Mouse (Mus musculus): ENCODE data around the gene Spryd3. TPM values are rescaled to one million over a fixed set of nuclear protein-coding genes. Genes with fewer than 3 reads are reported as not detected.

Gene Spryd3
- total RNA-seq, 2 experiments from 2014 or later: 149 to 150 TPM

GRCm38 (mm10) chr15:102150301-102151135, 14.5 kb upstream of the Spryd3 start, which contains the start of gene Soat2:
Gene Soat2 (plus strand): TSS chr15:102150526.
- intact Hi-C loops (cut with DNase I): no loop called here
- peak in 1 of 2 experiments; percentile 51 for DNase-seq (ENCODE audit: extremely low spot score in 1 of 2, low spot score in 2 of 2)

GRCm38 (mm10) chr15:102149561-102149960, 13.5 kb upstream of the Spryd3 start:
- intact Hi-C loops (cut with DNase I): no loop called here
- no peak for DNase-seq (ENCODE audit: extremely low spot score in 1 of 2, low spot score in 2 of 2)

- intact Hi-C loops (cut with DNase I): no loop called here
- DNase-seq (ENCODE audit: extremely low spot score in 1 of 2, low spot score in 2 of 2): no peak
Measured at GRCm38 (mm10) chr15:102147674-102148402, 11.8 kb upstream of the Spryd3 start.

- peak; percentile 29 to 37 for DNase-seq (ENCODE audit: extremely low spot score in 1 of 2, low spot score in 2 of 2)
- intact Hi-C loops (cut with DNase I): no loop called here
Measured at GRCm38 (mm10) chr15:102146882-102147281, 10.8 kb upstream of the Spryd3 start.

GRCm38 (mm10) chr15:102146089-102146488, 10.1 kb upstream of the Spryd3 start:
- intact Hi-C loops (cut with DNase I): no loop called here
- DNase-seq (ENCODE audit: extremely low spot score in 1 of 2, low spot score in 2 of 2): no peak

- no peak for DNase-seq (ENCODE audit: extremely low spot score in 1 of 2, low spot score in 2 of 2)
- intact Hi-C loops (cut with DNase I): no loop called here
Measured at GRCm38 (mm10) chr15:102145330-102145729, 9.3 kb upstream of the Spryd3 start.

GRCm38 (mm10) chr15:102144726-102145125, 8.7 kb upstream of the Spryd3 start:
- intact Hi-C loops (cut with DNase I): loop anchor here (5.0 kb wide), 1 partner anchor 37 kb away; no protein-coding TSS in a partner anchor
- no peak for DNase-seq (ENCODE audit: extremely low spot score in 1 of 2, low spot score in 2 of 2)

GRCm38 (mm10) chr15:102144274-102144711, 8.3 kb upstream of the Spryd3 start, which contains the start of gene Igfbp6:
Gene Igfbp6 (plus strand): TSS chr15:102144362.
- intact Hi-C loops (cut with DNase I): loop anchor here (5.0 kb wide), 1 partner anchor 37 kb away; no protein-coding TSS in a partner anchor
- DNase-seq (ENCODE audit: extremely low spot score in 1 of 2, low spot score in 2 of 2): no peak

GRCm38 (mm10) chr15:102142914-102143912, 7.2 kb upstream of the Spryd3 start:
- intact Hi-C loops (cut with DNase I): loop anchor here (5.0 kb wide), 1 partner anchor 36 kb away; no protein-coding TSS in a partner anchor
- no peak for DNase-seq (ENCODE audit: extremely low spot score in 1 of 2, low spot score in 2 of 2)

- DNase-seq (ENCODE audit: extremely low spot score in 1 of 2, low spot score in 2 of 2): no peak
Measured at GRCm38 (mm10) chr15:102141120-102141519, 5.1 kb upstream of the Spryd3 start.

GRCm38 (mm10) chr15:102135522-102136128, 409 bp downstream of the Spryd3 start:
- intact Hi-C loops (cut with DNase I): no loop called here
- DNase-seq (ENCODE audit: extremely low spot score in 1 of 2, low spot score in 2 of 2): peak in 1 of 2 experiments; percentile 45

More at GRCm38 (mm10) chr15:102141120-102141519, 5.1 kb upstream of the Spryd3 start:
- intact Hi-C loops (cut with DNase I): loop anchor here (5.0 kb wide), 1 partner anchor 34 kb away; no protein-coding TSS in a partner anchor

GRCm38 (mm10) chr15:102134709-102135108, 1.3 kb downstream of the Spryd3 start:
- intact Hi-C loops (cut with DNase I): no loop called here
- no peak for DNase-seq (ENCODE audit: extremely low spot score in 1 of 2, low spot score in 2 of 2)

- intact Hi-C loops (cut with DNase I): no loop called here
- no peak for DNase-seq (ENCODE audit: extremely low spot score in 1 of 2, low spot score in 2 of 2)
Measured at GRCm38 (mm10) chr15:102133314-102133713, 2.7 kb downstream of the Spryd3 start.

GRCm38 (mm10) chr15:102126303-102126702, 9.7 kb downstream of the Spryd3 start:
- intact Hi-C loops (cut with DNase I): no loop called here
- peak in 1 of 2 experiments; percentile 69 for DNase-seq (ENCODE audit: extremely low spot score in 1 of 2, low spot score in 2 of 2)

GRCm38 (mm10) chr15:102120530-102120929, 15.5 kb downstream of the Spryd3 start:
- DNase-seq (ENCODE audit: extremely low spot score in 1 of 2, low spot score in 2 of 2): no peak
- intact Hi-C loops (cut with DNase I): no loop called here

- intact Hi-C loops (cut with DNase I): loop anchor here (10.0 kb wide), 1 partner anchor 105 kb away; no protein-coding TSS in a partner anchor
- no peak for DNase-seq (ENCODE audit: extremely low spot score in 1 of 2, low spot score in 2 of 2)
Measured at GRCm38 (mm10) chr15:102119831-102120170, 16.2 kb downstream of the Spryd3 start.

- DNase-seq (ENCODE audit: extremely low spot score in 1 of 2, low spot score in 2 of 2): no peak
- intact Hi-C loops (cut with DNase I): loop anchor here (10.0 kb wide), 1 partner anchor 106 kb away; no protein-coding TSS in a partner anchor
Measured at GRCm38 (mm10) chr15:102119121-102119830, 16.8 kb downstream of the Spryd3 start.

Data from left cerebral cortex, postnatal 10 days (tissue).